Mouse (Mus musculus) MEL (cell line): ENCODE measurements at regions not wholly inside any gene's neighbourhood (a gene's known extent, or its start where the extent isn't known, plus 50 kb on each side); places are given as distances from the start of the nearest gene placed in this dataset.

ENCODE experiments used
- CHD2 ChIP-seq: IDR thresholded peaks from 2 replicates; pipeline ENCODE4 v1.6.1; 2011; ENCODE audit warnings: low read length, improper control_type of control experiment
- SMC3 ChIP-seq: IDR thresholded peaks from 2 replicates; pipeline ENCODE4 v1.6.1; 2011; ENCODE audit warnings: low read depth, low read length, improper control_type of control experiment

GRCm38 (mm10) chr15:67905279-67905678, 1404.6 kb upstream of the Lrrc6 start:
- TF ChIP-seq CHD2 (no peak), SMC3 (no peak)
